Mouse (Mus musculus) ES-E14 (cell line): ENCODE measurements around the gene Tmem150a.

ENCODE experiments used
- CHD2 ChIP-seq: IDR thresholded peaks from 2 replicates; pipeline ENCODE4 v1.6.1; 2014; ENCODE audit warnings: mild to moderate bottlenecking, low read depth, low read length, inconsistent platforms
- HCFC1 ChIP-seq: IDR thresholded peaks from 2 replicates; pipeline ENCODE4 v1.6.1; 2012; ENCODE audit warnings: low read length, inconsistent platforms, borderline replicate concordance; ENCODE audit not compliant: insufficient read depth
- ZC3H11A ChIP-seq: IDR thresholded peaks from 2 replicates; pipeline ENCODE4 v1.6.1; 2012; ENCODE audit warnings: low read depth, mild to moderate bottlenecking, inconsistent platforms, low read length, borderline replicate concordance
- ZNF384 ChIP-seq: IDR thresholded peaks from 2 replicates; pipeline ENCODE4 v1.6.1; 2012; ENCODE audit warnings: low read depth, low read length, inconsistent platforms

GRCm38 (mm10) chr6:72360599-72360935, 5.3 kb downstream of the Tmem150a start:
- TF ChIP-seq HCFC1 = no peak
- TF ChIP-seq CHD2 = no peak
- no peak for TF ChIP-seq ZC3H11A
- no peak for TF ChIP-seq ZNF384
